Mouse (Mus musculus): ENCODE data around the gene Ippk. TPM values are rescaled to one million over a fixed set of nuclear protein-coding genes. Genes with fewer than 3 reads are reported as not detected.

The Ippk gene
- total RNA-seq, 2 experiments from 2014 or later = 33.1 to 41.0 TPM

GRCm38 (mm10) chr13:49394886-49395447 is 26.1 kb upstream of the Ippk start:
- Histone ChIP-seq H3K27ac (no peak overlapping the region), H3K4me3 (no peak overlapping the region)
- no peak for TF ChIP-seq CTCF (conservative IDR thresholded peaks at IDR 0.05)
- DNase-seq (ENCODE audit: low spot score in 2 of 2) = no peak

- TF ChIP-seq CTCF (conservative IDR thresholded peaks at IDR 0.05) = no peak
- Histone ChIP-seq H3K27ac (no peak overlapping the region), H3K4me3 (no peak overlapping the region)
- DNase-seq (ENCODE audit: low spot score in 2 of 2) = no peak
Observed at GRCm38 (mm10) chr13:49396798-49397197, 24.3 kb upstream of the Ippk start.

GRCm38 (mm10) chr13:49398191-49398590 is 22.9 kb upstream of the Ippk start:
- DNase-seq (ENCODE audit: low spot score in 2 of 2) = no peak
- Histone ChIP-seq H3K4me3 (no peak overlapping the region), H3K27ac (no peak overlapping the region)
- no peak for TF ChIP-seq CTCF (conservative IDR thresholded peaks at IDR 0.05)

GRCm38 (mm10) chr13:49400139-49400538 is 20.9 kb upstream of the Ippk start:
- Histone ChIP-seq H3K27ac (no peak overlapping the region), H3K4me3 (no peak overlapping the region)
- no peak for DNase-seq (ENCODE audit: low spot score in 2 of 2)
- TF ChIP-seq CTCF (conservative IDR thresholded peaks at IDR 0.05) = no peak

- H3K27ac ChIP-seq = no peak overlapping the region
- no peak for DNase-seq (ENCODE audit: low spot score in 2 of 2)
- no peak overlapping the region for H3K4me3 ChIP-seq
- TF ChIP-seq CTCF (conservative IDR thresholded peaks at IDR 0.05) = no peak
Observed at GRCm38 (mm10) chr13:49402628-49403027, 18.4 kb upstream of the Ippk start.

GRCm38 (mm10) chr13:49407795-49408194 is 13.3 kb upstream of the Ippk start:
- Histone ChIP-seq H3K4me3 (no peak overlapping the region), H3K27ac (no peak overlapping the region)
- TF ChIP-seq CTCF (conservative IDR thresholded peaks at IDR 0.05) = no peak
- no peak for DNase-seq (ENCODE audit: low spot score in 2 of 2)

- H3K27ac ChIP-seq = peak overlapping the region; percentile 95
- H3K4me3 ChIP-seq = peak overlapping the region; percentile 93
- peak in 1 of 2 experiments; percentile 38 for DNase-seq (ENCODE audit: low spot score in 2 of 2)
- no peak for TF ChIP-seq CTCF (conservative IDR thresholded peaks at IDR 0.05)
Observed at GRCm38 (mm10) chr13:49421606-49421917, 513 bp downstream of the Ippk start.

- no peak for TF ChIP-seq CTCF (conservative IDR thresholded peaks at IDR 0.05)
- H3K27ac ChIP-seq = peak overlapping the region; percentile 95
- no peak for DNase-seq (ENCODE audit: low spot score in 2 of 2)
- peak overlapping the region; percentile 93 for H3K4me3 ChIP-seq
Observed at GRCm38 (mm10) chr13:49421959-49422358, 910 bp downstream of the Ippk start.

GRCm38 (mm10) chr13:49426736-49427135 is 5.7 kb downstream of the Ippk start:
- H3K27ac ChIP-seq = peak overlapping the region; percentile 83
- no peak for DNase-seq (ENCODE audit: low spot score in 2 of 2)
- no peak for TF ChIP-seq CTCF (conservative IDR thresholded peaks at IDR 0.05)

GRCm38 (mm10) chr13:49428042-49428675 is 7.1 kb downstream of the Ippk start:
- DNase-seq (ENCODE audit: low spot score in 2 of 2) = no peak
- H3K4me3 ChIP-seq = no peak overlapping the region
- H3K27ac ChIP-seq = peak overlapping the region; percentile 83
- TF ChIP-seq CTCF (conservative IDR thresholded peaks at IDR 0.05) = no peak; the same call in 1 of the 2 replicates

More at GRCm38 (mm10) chr13:49426736-49427135, 5.7 kb downstream of the Ippk start:
- H3K4me3 ChIP-seq = no peak overlapping the region

- no peak for DNase-seq (ENCODE audit: low spot score in 2 of 2)
- no peak for TF ChIP-seq CTCF (conservative IDR thresholded peaks at IDR 0.05)
- Histone ChIP-seq H3K27ac (peak overlapping the region; percentile 83), H3K4me3 (no peak overlapping the region)
Observed at GRCm38 (mm10) chr13:49430529-49430928, 9.5 kb downstream of the Ippk start.

- peak in 1 of 2 experiments; percentile 39 for DNase-seq (ENCODE audit: low spot score in 2 of 2)
- H3K27ac ChIP-seq = peak overlapping the region; percentile 83
Observed at GRCm38 (mm10) chr13:49433268-49434029, 12.4 kb downstream of the Ippk start.

GRCm38 (mm10) chr13:49435745-49436144 is 14.7 kb downstream of the Ippk start:
- Histone ChIP-seq H3K27ac (peak overlapping the region; percentile 77), H3K4me3 (no peak overlapping the region)
- no peak for TF ChIP-seq CTCF (conservative IDR thresholded peaks at IDR 0.05)
- no peak for DNase-seq (ENCODE audit: low spot score in 2 of 2)

More at GRCm38 (mm10) chr13:49433268-49434029, 12.4 kb downstream of the Ippk start:
- H3K4me3 ChIP-seq = no peak overlapping the region
- TF ChIP-seq CTCF (conservative IDR thresholded peaks at IDR 0.05) = no peak
